Mouse (Mus musculus): Measurements from ENCODE around the gene Kif12. TPM values are rescaled to one million over a fixed set of nuclear protein-coding genes. Genes with fewer than 3 reads are reported as not detected.

Kif12 gene
- 0.02 and 0.13 TPM in 2 replicates for polyA plus RNA-seq (2012; rRNA removed)

GRCm38 (mm10) chr4:63171969-63172685 is at the start of gene Kif12:
Gene Kif12, minus strand, starts transcription at chr4:63172131.

GRCm38 (mm10) chr4:63213907-63214621 is 42.1 kb upstream of the Kif12 start, which contains the start of gene Col27a1:
Gene Col27a1, plus strand, starts transcription at chr4:63214004.

DNA sequence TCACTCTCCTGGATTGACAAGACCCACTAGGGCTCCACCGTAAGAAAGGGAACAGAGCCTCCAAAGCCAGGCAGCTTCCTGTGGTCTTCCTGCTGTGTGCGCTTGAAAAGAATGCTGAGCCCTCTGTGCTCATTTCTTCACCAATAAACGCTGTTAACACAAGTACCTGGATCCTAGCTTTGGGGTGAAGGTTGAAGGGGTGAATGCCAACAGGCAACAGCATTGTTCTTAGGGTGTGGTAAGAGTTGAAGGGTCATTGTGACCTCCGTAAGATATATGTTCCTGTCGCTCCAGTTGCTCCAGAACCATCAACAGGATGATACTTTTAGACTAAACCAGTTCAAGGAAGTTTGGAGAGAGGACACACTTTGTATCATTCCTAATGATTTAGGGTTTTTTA is 17.2 kb downstream of the Kif12 start, which contains the start of gene Ambp:
Ambp (minus strand) TSS at position 101 of the 400 bp plus-strand sequence.

Other genes starting within 250 kb of the Kif12 start
- gene Zfp618, start 206.6 kb downstream of the Kif12 start, polyA plus RNA-seq (2012; rRNA removed), result 25.6 and 28.1 TPM in 2 replicates
- 0.16 TPM in 1 of 2 replicates, not detected in the other for gene Ambp, start 17.3 kb downstream of the Kif12 start, polyA plus RNA-seq (2012; rRNA removed)
- 8.0 and 39.0 TPM in 2 replicates for gene Col27a1, start 41.9 kb upstream of the Kif12 start, polyA plus RNA-seq (2012; rRNA removed)
- not detected in 2 replicates for gene Orm1, start 172.4 kb upstream of the Kif12 start, polyA plus RNA-seq (2012; rRNA removed)
- not detected in 2 replicates for gene Orm3, start 184.0 kb upstream of the Kif12 start, polyA plus RNA-seq (2012; rRNA removed)
- not detected in 2 replicates for gene Orm2, start 190.3 kb upstream of the Kif12 start, polyA plus RNA-seq (2012; rRNA removed)
- 7.5 and 8.7 TPM in 2 replicates for gene Akna, start 231.2 kb upstream of the Kif12 start, polyA plus RNA-seq (2012; rRNA removed)